Comparison of ENCODE assay signal across 10 mouse cellular contexts in genomic region chr8:123408586-123409544, GRCm38 (mm10). TPM values are rescaled to one million over a fixed set of nuclear protein-coding genes. Genes with fewer than 3 reads are reported as not detected.
DNase-seq lines count a peak whose midpoint lies in the region; ATAC-seq lines count a peak whose summit lies in the region.
"Had no signal": no experiment of that assay in that cellular context is flagged by ENCODE, and none has a peak within 500 bp of the region (broad histone marks: within the 10 kb centered on the region; RNA-seq: fewer than 3 reads in every experiment).

No protein-coding gene starts in this region.

- peaks cover 53% of the 10 kb centered on the region for H3K4me1 ChIP-seq in heart, embryonic 13.5 days
- peaks cover 17% of the 10 kb centered on the region for H3K4me1 ChIP-seq in hindbrain, embryonic 16.5 days (ENCODE audit: control insufficient read depth, insufficient read depth, low read depth, low read length)

- H3K27ac ChIP-seq in heart, embryonic 13.5 days (replicated peaks), result peak overlapping the region; percentile 53
- H3K27ac ChIP-seq in hindbrain, embryonic 16.5 days (ENCODE audit: low read depth, low read length), result peak overlapping the region; percentile 96; the same call in 1 of the 2 replicates

- ATAC-seq in heart, embryonic 13.5 days (ENCODE audit: extremely low read depth, insufficient number of reproducible peaks, low FRiP score, low TSS enrichment), result no peak
- no peak for ATAC-seq in hindbrain, embryonic 16.5 days

- peak overlapping the region; percentile 16; the same call in 1 of the 2 replicates for H3K4me2 ChIP-seq in heart, embryonic 13.5 days
- H3K4me2 ChIP-seq in hindbrain, embryonic 16.5 days (ENCODE audit: low read length), result peak overlapping the region; percentile 98

- WGBS in heart, embryonic 13.5 days, result 48% methylated on average over 9 of the region's 9 CpGs
- 71% methylated on average over 9 of the region's 9 CpGs for WGBS in hindbrain, embryonic 16.5 days

- no peak overlapping the region for H3K9ac ChIP-seq in heart, embryonic 13.5 days
- no peak overlapping the region for H3K9ac ChIP-seq in hindbrain, embryonic 16.5 days (ENCODE audit: low read depth, low read length)

- no peaks in the 10 kb centered on the region for H3K9me3 ChIP-seq in heart, embryonic 13.5 days
- H3K9me3 ChIP-seq in hindbrain, embryonic 16.5 days (ENCODE audit: control insufficient read depth, low read length), result no peaks in the 10 kb centered on the region

- DNase-seq in heart, adult 9 months (ENCODE audit: low spot score in 2 of 2), result no peak
- peak; percentile 82 for DNase-seq in adrenal gland, postnatal 14 days
- peak; percentile 36 for DNase-seq in naive thymus-derived CD4-positive, alpha-beta T cell, adult 2 months (ENCODE audit: low read depth)
- no peak for DNase-seq in cerebellum, postnatal 36 days
- no peak for DNase-seq in gastrocnemius, adult 18-20 months (ENCODE audit: low spot score)
- DNase-seq in gastrocnemius, postnatal 4 days (ENCODE audit: low spot score in 2 of 2), result no peak
- DNase-seq: gastrocnemius, postnatal 36 days had no signal

- no peak overlapping the region for H3K4me3 ChIP-seq in heart, embryonic 13.5 days
- H3K4me3 ChIP-seq in hindbrain, embryonic 16.5 days (ENCODE audit: low read length), result no peak overlapping the region

- H3K36me3 ChIP-seq in heart, embryonic 13.5 days, result no peaks in the 10 kb centered on the region
- H3K36me3 ChIP-seq in hindbrain, embryonic 16.5 days (ENCODE audit: control insufficient read depth, insufficient read depth, low read length), result no peaks in the 10 kb centered on the region

- peaks cover 56% of the 10 kb centered on the region for H3K27me3 ChIP-seq in heart, embryonic 13.5 days (replicated peaks)
- no peaks in the 10 kb centered on the region for H3K27me3 ChIP-seq in hindbrain, embryonic 16.5 days (replicated peaks; ENCODE audit: control insufficient read depth, insufficient read depth, low read length)

RNA-seq across cellular contexts. Expression of gene Mc1r, which starts 2.0 kb away (rescaled TPM):
- polyA plus RNA-seq in heart, embryonic 13.5 days (2015; fragmentation: Nextera tagmentation; extraction: Ambion mirVana), result not detected in 2 replicates
- total RNA-seq in adrenal gland, postnatal 14 days (2021), result not detected in 2 replicates
- polyA plus RNA-seq in hindbrain, embryonic 16.5 days (2015; fragmentation: Nextera tagmentation; extraction: Ambion mirVana), result 0.05 and 0.10 TPM in 2 replicates
- not detected for total RNA-seq in gastrocnemius, adult 18-20 months (2021)
- total RNA-seq in gastrocnemius, postnatal 4 days (2021), result not detected
- total RNA-seq: gastrocnemius, postnatal 36 days; neutrophil, adult 5-6 weeks had no signal

RNA-seq across cellular contexts. Expression of gene Tubb3, which starts 2.4 kb away (rescaled TPM):
- polyA plus RNA-seq in heart, embryonic 13.5 days (2015; fragmentation: Nextera tagmentation; extraction: Ambion mirVana), result 4.1 and 4.9 TPM in 2 replicates
- 7.3 and 32.4 TPM in 2 replicates for total RNA-seq in adrenal gland, postnatal 14 days (2021)
- polyA plus RNA-seq in hindbrain, embryonic 16.5 days (2015; fragmentation: Nextera tagmentation; extraction: Ambion mirVana), result 1,869 and 1,947 TPM in 2 replicates
- total RNA-seq in gastrocnemius, adult 18-20 months (2021), result not detected
- under 1 TPM; 0.61 to 0.96 TPM for total RNA-seq in gastrocnemius, postnatal 4 days (2021)
- total RNA-seq: neutrophil, adult 5-6 weeks had no signal

RNA-seq across cellular contexts. Expression of gene Def8, which starts 14.5 kb away (rescaled TPM):
- polyA plus RNA-seq in heart, embryonic 13.5 days (2015; fragmentation: Nextera tagmentation; extraction: Ambion mirVana), result 30.4 and 31.1 TPM in 2 replicates
- total RNA-seq in adrenal gland, postnatal 14 days (2021), result 26.7 and 28.5 TPM in 2 replicates
- 50.5 and 53.5 TPM in 2 replicates for polyA plus RNA-seq in hindbrain, embryonic 16.5 days (2015; fragmentation: Nextera tagmentation; extraction: Ambion mirVana)
- 10 to 100 TPM; 34.6 to 43.7 TPM for total RNA-seq in gastrocnemius, adult 18-20 months (2021)
- total RNA-seq in gastrocnemius, postnatal 4 days (2021), result 10 to 100 TPM; 32.2 to 37.3 TPM

RNA-seq across cellular contexts. Expression of gene Tcf25, which starts 35.3 kb away (rescaled TPM):
- 136 and 141 TPM in 2 replicates for polyA plus RNA-seq in heart, embryonic 13.5 days (2015; fragmentation: Nextera tagmentation; extraction: Ambion mirVana)
- total RNA-seq in adrenal gland, postnatal 14 days (2021), result 189 and 198 TPM in 2 replicates
- 396 and 405 TPM in 2 replicates for polyA plus RNA-seq in hindbrain, embryonic 16.5 days (2015; fragmentation: Nextera tagmentation; extraction: Ambion mirVana)
- 100 to 1,000 TPM; 128 to 130 TPM for total RNA-seq in gastrocnemius, adult 18-20 months (2021)
- total RNA-seq in gastrocnemius, postnatal 4 days (2021), result 100 to 1,000 TPM; 174 to 177 TPM

Comparison
In these comparisons a context has a peak if more than half of its experiments do, and no peak if none do; other contexts are left out.
1. DNase-seq: peak in adrenal gland, postnatal 14 days (single experiment) and naive thymus-derived CD4-positive, alpha-beta T cell, adult 2 months (single experiment); none in heart, adult 9 months (0 of 2), cerebellum, postnatal 36 days (0 of 2), gastrocnemius, adult 18-20 months (single experiment) and gastrocnemius, postnatal 4 days (0 of 2).